Mouse (Mus musculus): ENCODE measurements at regions not wholly inside any gene's neighbourhood (a gene's known extent, or its start where the extent isn't known, plus 50 kb on each side); places are given as distances from the start of the nearest gene placed in this dataset.

- TF ChIP-seq CTCF (IDR thresholded peaks at IDR 0.05; ENCODE audit: insufficient read depth, low read depth, low read length) (no peak), POLR2A (IDR thresholded peaks at IDR 0.05; ENCODE audit: insufficient read depth, low read depth, low read length) (no peak)
These were observed 210.1 kb downstream of the Epha4 start for GRCm38 (mm10) chr1:77304770-77305169.

All from olfactory bulb, adult 2 months (tissue).